Mouse (Mus musculus) limb, embryonic 14.5 days (tissue): ENCODE measurements around the gene Klkb1. TPM values are rescaled to one million over a fixed set of nuclear protein-coding genes. Genes with fewer than 3 reads are reported as not detected.

Experiments used
- ATAC-seq: fragments of 200-750 bp; cut with Nextera tagmentation; 2 replicates; pipeline ENCODE4 v1.8.0; 2017; ENCODE audit warnings: low read depth, moderate number of reproducible peaks, moderate TSS enrichment; ENCODE audit not compliant: low FRiP score
- DNase-seq: peaks from one replicate; pipeline ENCODE4 v3.0.0-alpha.2; 2015; ENCODE audit warnings: low spot score
- H3K27ac ChIP-seq: fragments of 300-500 bp; sonication (generic); replicated peaks from 2 replicates; pipeline ENCODE4 v1.5.1; 2014; ENCODE audit warnings: low read depth, mild to moderate bottlenecking, low read length, moderate library complexity, mixed read lengths
- H3K27me3 ChIP-seq: fragments of 300-500 bp; sonication (generic); 2 replicates; pipeline ENCODE4 v1.6.1; 2014; ENCODE audit warnings: low read length, mixed read lengths; ENCODE audit not compliant: control insufficient read depth, insufficient read depth
- H3K36me3 ChIP-seq: fragments of 300-500 bp; sonication (generic); 2 replicates; pipeline ENCODE4 v1.6.1; 2014; ENCODE audit warnings: mild to moderate bottlenecking, low read length, moderate library complexity, mixed read lengths; ENCODE audit not compliant: control insufficient read depth, insufficient read depth
- H3K4me1 ChIP-seq: fragments of 300-500 bp; sonication (generic); 2 replicates; pipeline ENCODE4 v1.6.1; 2014; ENCODE audit warnings: antibody characterized with exemption, low read length, mixed read lengths; ENCODE audit not compliant: control insufficient read depth, insufficient read depth
- H3K4me2 ChIP-seq: fragments of 300-500 bp; sonication (generic); replicated peaks from 2 replicates; pipeline ENCODE4 v1.6.1; 2014; ENCODE audit warnings: low read depth, mild to moderate bottlenecking, low read length, moderate library complexity; ENCODE audit not compliant: severe bottlenecking
- H3K4me3 ChIP-seq: fragments of 300-500 bp; sonication (generic); replicated peaks from 2 replicates; pipeline ENCODE4 v1.5.1; 2014; ENCODE audit warnings: low read length
- H3K9ac ChIP-seq: fragments of 300-500 bp; sonication (generic); 2 replicates; pipeline ENCODE4 v1.6.1; 2014; ENCODE audit warnings: mild to moderate bottlenecking, low read depth, low read length, moderate library complexity; ENCODE audit not compliant: severe bottlenecking
- H3K9me3 ChIP-seq: fragments of 300-500 bp; sonication (generic); 2 replicates; pipeline ENCODE4 v1.6.1; 2016; ENCODE audit warnings: low read length; ENCODE audit not compliant: control insufficient read depth
- POLR2A ChIP-seq: fragments of 200-500 bp; IDR thresholded peaks from 2 replicates; pipeline ENCODE4 v1.8.0; 2012; ENCODE audit warnings: inconsistent platforms, mild to moderate bottlenecking, moderate library complexity, borderline replicate concordance; ENCODE audit not compliant: insufficient read depth, insufficient read length; ENCODE audit errors: extremely low read depth
- WGBS: fragments of 180-500 bp; shearing (Covaris S2); extraction: QIAGEN DNeasy Blood & Tissue Kit; methylation state at CpG from one replicate; pipeline ENCODE4 v1.1.7; 2014; 5-methylcytosine and 5-hydroxymethylcytosine counted together
- polyA plus RNA-seq, 2 experiments: library from polyadenylated mRNA; depleted of rRNA in 1 of 2; stranded (reverse) in 1 of 2; unstranded in 1 of 2; fragments of >200 nt; fragmentation: Nextera tagmentation in 1 of 2; extraction: Ambion mirVana in 1 of 2; gene quantifications; 2 replicates each; pipeline versions ENCODE4 v1.2.1 to v1.2.3; 2012 to 2014

The Klkb1 gene
- polyA plus RNA-seq, 2 experiments = 0.01 TPM; not detected in 1

DNA sequence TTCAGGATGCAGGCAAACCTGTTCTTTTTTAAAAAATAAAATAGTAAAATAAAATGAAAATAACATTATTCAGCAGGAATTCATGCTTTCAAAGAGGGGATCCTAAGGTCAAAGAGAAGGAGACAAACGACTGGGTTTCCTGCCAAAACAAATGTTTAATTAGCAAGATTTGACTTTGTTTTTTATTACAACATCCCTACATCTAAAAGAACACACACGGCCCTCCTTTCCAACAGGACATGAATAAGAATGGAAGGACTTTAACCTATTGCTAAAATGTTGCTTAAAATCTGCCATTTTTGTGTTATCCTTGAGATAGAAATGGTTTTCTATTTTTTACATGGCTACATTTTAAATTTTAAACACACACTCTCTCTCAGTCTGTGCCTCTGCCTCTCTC, 41.5 kb downstream of the Klkb1 start:
- TF ChIP-seq POLR2A = no peak
- WGBS = 46% methylated on average over 2 of the region's 2 CpGs
- Histone ChIP-seq H3K36me3 (no peaks in the 10 kb centered on the region), H3K9me3 (no peaks in the 10 kb centered on the region), H3K4me1 (no peaks in the 10 kb centered on the region), H3K4me2 (no peak overlapping the region), H3K27me3 (no peaks in the 10 kb centered on the region), H3K9ac (no peak overlapping the region), H3K4me3 (no peak overlapping the region), H3K27ac (no peak overlapping the region)
- ATAC-seq (no peak), DNase-seq (no peak)

DNA sequence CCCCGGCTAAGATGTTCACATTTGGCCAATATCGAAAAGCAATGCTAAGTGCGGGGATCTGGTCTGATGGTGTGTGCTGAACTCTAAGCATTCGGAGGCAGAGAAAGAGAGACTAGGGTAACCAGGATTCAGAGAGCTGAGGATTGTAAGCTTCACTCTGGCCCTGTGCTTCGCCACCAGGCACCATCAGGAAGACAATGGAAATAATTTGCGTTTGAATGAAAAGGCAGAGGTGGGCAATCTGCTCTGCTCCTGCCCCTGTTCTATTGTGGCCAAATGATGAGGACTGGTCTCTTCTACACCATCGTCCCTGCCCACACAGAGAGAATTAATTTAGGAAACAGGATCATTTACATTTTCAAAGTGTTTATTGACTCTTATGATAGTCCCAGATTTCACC, 48.4 kb downstream of the Klkb1 start:
- Histone ChIP-seq H3K36me3 (no peaks in the 10 kb centered on the region), H3K4me1 (no peaks in the 10 kb centered on the region), H3K27me3 (no peaks in the 10 kb centered on the region), H3K4me2 (no peak overlapping the region), H3K9me3 (no peaks in the 10 kb centered on the region), H3K27ac (no peak overlapping the region), H3K9ac (no peak overlapping the region), H3K4me3 (no peak overlapping the region)
- ATAC-seq = no peak
- DNase-seq = no peak
- no peak for TF ChIP-seq POLR2A
- 66% methylated on average over 7 of the region's 7 CpGs for WGBS

- H3K4me1 ChIP-seq = no peaks in the 10 kb centered on the region
- H3K27me3 ChIP-seq = no peaks in the 10 kb centered on the region
- no peak for TF ChIP-seq POLR2A
- ATAC-seq (no peak), DNase-seq (no peak)
- no peak overlapping the region for H3K4me3 ChIP-seq
- no peak overlapping the region for H3K27ac ChIP-seq
- WGBS = 79% methylated on average over 8 of the region's 8 CpGs
- H3K9me3 ChIP-seq = no peaks in the 10 kb centered on the region
- no peak overlapping the region for H3K9ac ChIP-seq
- no peaks in the 10 kb centered on the region for H3K36me3 ChIP-seq
- H3K4me2 ChIP-seq = no peak overlapping the region
These were observed 55.3 kb downstream of the Klkb1 start for GRCm38 (mm10) chr8:45239363-45239762.

DNA sequence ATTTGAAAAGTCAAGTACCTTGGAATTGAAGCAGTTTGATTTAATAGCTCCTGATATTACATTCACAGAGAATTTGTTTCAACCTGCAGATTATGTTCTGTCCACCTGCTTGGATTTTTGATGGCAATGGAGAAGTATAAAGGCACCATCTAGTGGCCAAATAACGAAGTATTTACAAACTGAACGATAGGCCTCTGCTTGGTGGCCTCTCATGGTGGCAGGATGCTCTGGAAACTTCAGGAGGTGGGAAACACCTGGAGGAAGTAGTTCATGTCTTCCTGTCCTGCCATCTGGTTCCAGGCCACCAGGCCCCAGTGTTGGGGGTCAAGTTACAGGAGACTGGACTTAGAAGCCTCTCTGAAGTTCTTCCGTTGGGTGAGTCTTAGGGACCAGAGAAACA, 56.4 kb downstream of the Klkb1 start:
- peak; percentile 66 for DNase-seq
- ATAC-seq = no peak

GRCm38 (mm10) chr8:45236164-45236912, 58.3 kb downstream of the Klkb1 start:
- no peak overlapping the region for H3K27ac ChIP-seq
- DNase-seq (peak; percentile 89), ATAC-seq (peak; percentile 82)
- H3K9ac ChIP-seq = no peak overlapping the region
- H3K9me3 ChIP-seq = no peaks in the 10 kb centered on the region
- WGBS = 18% methylated on average over 14 of the region's 14 CpGs
- no peak for TF ChIP-seq POLR2A
- peak overlapping the region; percentile 40; the same call in 1 of the 2 replicates for H3K4me2 ChIP-seq
- H3K4me1 ChIP-seq = no peaks in the 10 kb centered on the region
- no peaks in the 10 kb centered on the region for H3K27me3 ChIP-seq
- H3K4me3 ChIP-seq = no peak overlapping the region
- H3K36me3 ChIP-seq = no peaks in the 10 kb centered on the region

More for the DNA sequence above, 56.4 kb downstream of the Klkb1 start:
- H3K36me3 ChIP-seq = no peaks in the 10 kb centered on the region
- H3K9ac ChIP-seq = no peak overlapping the region
- H3K4me3 ChIP-seq = no peak overlapping the region
- WGBS = 22% methylated on average over 3 of the region's 3 CpGs
- H3K4me2 ChIP-seq = no peak overlapping the region
- TF ChIP-seq POLR2A = no peak
- no peaks in the 10 kb centered on the region for H3K27me3 ChIP-seq
- no peak overlapping the region for H3K27ac ChIP-seq
- no peaks in the 10 kb centered on the region for H3K4me1 ChIP-seq
- H3K9me3 ChIP-seq = no peaks in the 10 kb centered on the region
